Mouse (Mus musculus) MEL (cell line): Measurements from ENCODE around the gene Eml1. TPM values are rescaled to one million over a fixed set of nuclear protein-coding genes. Genes with fewer than 3 reads are reported as not detected.

Experiments used
- DNase-seq: peaks from one replicate; pipeline ENCODE4 v3.0.0; 2011; ENCODE audit warnings: low read depth, low spot score
- H3K27ac ChIP-seq: 2 replicates; pipeline ENCODE4 v1.5.1; 2012; ENCODE audit warnings: low read depth, mild to moderate bottlenecking, control low read depth, low read length, moderate library complexity; ENCODE audit not compliant: control insufficient read depth
- H3K27me3 ChIP-seq, 2 experiments: fragments of 150-350 bp in 1 of 2; sonication (generic) in 1 of 2; 2 replicates each; pipeline ENCODE4 v1.6.1; 2012; ENCODE audit warnings: low read length in 2 of 2, mild to moderate bottlenecking in 2 of 2, improper control_type of control experiment in 1 of 2, moderate library complexity in 1 of 2; ENCODE audit not compliant: insufficient read depth in 2 of 2, control insufficient read depth in 1 of 2
- H3K36me3 ChIP-seq, 2 experiments: 2 replicates each; pipeline ENCODE4 v1.6.1; 2012 to 2014; ENCODE audit warnings: low read length in 2 of 2, improper control_type of control experiment in 1 of 2, inconsistent platforms in 1 of 2, mild to moderate bottlenecking in 1 of 2; ENCODE audit not compliant: insufficient read depth in 2 of 2, control insufficient read depth in 1 of 2
- H3K4me1 ChIP-seq, 2 experiments: fragments of 150-350 bp in 1 of 2; sonication (generic) in 1 of 2; 2 replicates each; pipeline ENCODE4 v1.6.1; 2012; ENCODE audit warnings: low read length in 2 of 2, improper control_type of control experiment in 1 of 2, mild to moderate bottlenecking in 1 of 2; ENCODE audit not compliant: insufficient read depth in 2 of 2, control insufficient read depth in 1 of 2
- H3K4me3 ChIP-seq, 2 experiments: fragments of 150-350 bp in 1 of 2; sonication (generic) in 1 of 2; 2 replicates each; pipeline ENCODE4 v1.5.1; 2012; ENCODE audit warnings: low read depth in 2 of 2, low read length in 2 of 2, mild to moderate bottlenecking in 2 of 2, moderate library complexity in 2 of 2, control low read depth in 1 of 2, improper control_type of control experiment in 1 of 2; ENCODE audit not compliant: control insufficient read depth in 1 of 2, insufficient read depth in 1 of 2
- H3K79me2 ChIP-seq: 2 replicates; pipeline ENCODE4 v1.6.1; 2012; ENCODE audit warnings: mild to moderate bottlenecking, low read length, moderate library complexity; ENCODE audit not compliant: control insufficient read depth, poor library complexity, insufficient read depth
- H3K9ac ChIP-seq: 2 replicates; pipeline ENCODE4 v1.6.1; 2012; ENCODE audit warnings: low read depth, mild to moderate bottlenecking, control low read depth, low read length, moderate library complexity; ENCODE audit not compliant: control insufficient read depth, poor library complexity, severe bottlenecking
- H3K9me3 ChIP-seq: fragments of 150-350 bp; sonication (generic); replicated peaks from 2 replicates; pipeline ENCODE4 v1.6.1; 2012; ENCODE audit warnings: mild to moderate bottlenecking, low read length, improper control_type of control experiment, moderate library complexity; ENCODE audit not compliant: insufficient read depth
- BHLHE40 ChIP-seq: IDR thresholded peaks from 2 replicates; pipeline ENCODE4 v1.6.1; 2012; ENCODE audit warnings: low read depth, mild to moderate bottlenecking, inconsistent platforms, low read length, improper control_type of control experiment, borderline replicate concordance
- CHD1 ChIP-seq: IDR thresholded peaks from 2 replicates; pipeline ENCODE4 v1.6.1; 2012; ENCODE audit warnings: low read depth, mild to moderate bottlenecking, inconsistent platforms, low read length, improper control_type of control experiment
- CTCF ChIP-seq, 3 experiments: IDR thresholded peaks in 2 of 3; conservative IDR thresholded peaks in 1 of 3; 2 replicates each; pipeline ENCODE4 v1.5.1; 2011 to 2012; ENCODE audit warnings: low read length in 3 of 3, low read depth in 2 of 3, mild to moderate bottlenecking in 2 of 3, improper control_type of control experiment in 1 of 3, inconsistent platforms in 1 of 3, mixed read lengths in 1 of 3, moderate library complexity in 1 of 3; ENCODE audit not compliant: control insufficient read depth in 1 of 3, insufficient read depth in 1 of 3, poor library complexity in 1 of 3, severe bottlenecking in 1 of 3
- ELF1 ChIP-seq: IDR thresholded peaks from 2 replicates; pipeline ENCODE4 v1.6.1; 2014; ENCODE audit warnings: low read depth, mild to moderate bottlenecking, inconsistent platforms, low read length, improper control_type of control experiment, moderate library complexity
- ETS1 ChIP-seq: IDR thresholded peaks from 2 replicates; pipeline ENCODE4 v1.6.1; 2012; ENCODE audit warnings: low read depth, mild to moderate bottlenecking, inconsistent platforms, low read length, improper control_type of control experiment, moderate library complexity
- GABPA ChIP-seq: IDR thresholded peaks from 2 replicates; pipeline ENCODE4 v1.6.1; 2012; ENCODE audit warnings: low read depth, mild to moderate bottlenecking, inconsistent platforms, low read length, improper control_type of control experiment, moderate library complexity
- HCFC1 ChIP-seq: IDR thresholded peaks from 2 replicates; pipeline ENCODE4 v1.6.1; 2012; ENCODE audit warnings: low read depth, mild to moderate bottlenecking, inconsistent platforms, low read length, improper control_type of control experiment, moderate library complexity
- MAFK ChIP-seq: IDR thresholded peaks from 2 replicates; pipeline ENCODE4 v1.6.1; 2011; ENCODE audit warnings: low read depth, mild to moderate bottlenecking, low read length, improper control_type of control experiment, borderline replicate concordance
- MAZ ChIP-seq: IDR thresholded peaks from 2 replicates; pipeline ENCODE4 v1.6.1; 2012; ENCODE audit warnings: low read depth, mild to moderate bottlenecking, inconsistent platforms, low read length, improper control_type of control experiment
- MYB ChIP-seq: IDR thresholded peaks from 2 replicates; pipeline ENCODE4 v1.6.1; 2011; ENCODE audit warnings: mild to moderate bottlenecking, low read depth, low read length, improper control_type of control experiment
- NRF1 ChIP-seq: IDR thresholded peaks from 2 replicates; pipeline ENCODE4 v1.6.1; 2014; ENCODE audit warnings: low read depth, mild to moderate bottlenecking, inconsistent platforms, low read length, improper control_type of control experiment, moderate library complexity; ENCODE audit not compliant: poor library complexity, insufficient read depth, severe bottlenecking
- POLR2A ChIP-seq, 2 experiments: IDR thresholded peaks; 2 replicates each; pipeline ENCODE4 v1.6.1; 2011 to 2012; ENCODE audit warnings: low read length in 2 of 2, mild to moderate bottlenecking in 2 of 2, control low read depth in 1 of 2, improper control_type of control experiment in 1 of 2, low read depth in 1 of 2, moderate library complexity in 1 of 2; ENCODE audit not compliant: control insufficient read depth in 1 of 2, insufficient read depth in 1 of 2, poor library complexity in 1 of 2
- RAD21 ChIP-seq: IDR thresholded peaks from 2 replicates; pipeline ENCODE4 v1.6.1; 2011; ENCODE audit warnings: mild to moderate bottlenecking, low read depth, low read length, improper control_type of control experiment
- RCOR1 ChIP-seq: IDR thresholded peaks from 2 replicates; pipeline ENCODE4 v1.6.1; 2012; ENCODE audit warnings: low read depth, mild to moderate bottlenecking, inconsistent platforms, low read length, improper control_type of control experiment
- SIN3A ChIP-seq: IDR thresholded peaks from 2 replicates; pipeline ENCODE4 v1.6.1; 2012; ENCODE audit warnings: low read length, improper control_type of control experiment, inconsistent platforms
- TBP ChIP-seq: IDR thresholded peaks from 2 replicates; pipeline ENCODE4 v1.8.0; 2011; ENCODE audit warnings: low read depth, low read length, improper control_type of control experiment
- TCF12 ChIP-seq: IDR thresholded peaks from 2 replicates; pipeline ENCODE4 v1.6.1; 2014; ENCODE audit warnings: low read depth, mild to moderate bottlenecking, inconsistent platforms, low read length, improper control_type of control experiment, moderate library complexity
- ZKSCAN1 ChIP-seq: IDR thresholded peaks from 2 replicates; pipeline ENCODE4 v1.6.1; 2012; ENCODE audit warnings: low read depth, mild to moderate bottlenecking, inconsistent platforms, low read length, improper control_type of control experiment, moderate library complexity
- ZMIZ1 ChIP-seq: IDR thresholded peaks from 2 replicates; pipeline ENCODE4 v1.6.1; 2012; ENCODE audit warnings: low read depth, mild to moderate bottlenecking, inconsistent platforms, low read length, improper control_type of control experiment, moderate library complexity
- ZNF384 ChIP-seq: IDR thresholded peaks from 2 replicates; pipeline ENCODE4 v1.6.1; 2012; ENCODE audit warnings: low read depth, mild to moderate bottlenecking, inconsistent platforms, low read length, improper control_type of control experiment
- polyA plus RNA-seq, 2 experiments: library from polyadenylated mRNA; stranded (reverse) in 1 of 2; unstranded in 1 of 2; fragments of >175 nt in 1 of 2; fragments of >200 nt in 1 of 2; gene quantifications; 2 replicates each; pipeline versions ENCODE4 v1.2.1 to v1.2.4; 2012; ENCODE audit warnings: low replicate concordance in 2 of 2, low read depth in 1 of 2; ENCODE audit not compliant: insufficient read length in 2 of 2, insufficient read depth in 1 of 2, missing spikeins in 1 of 2
- total RNA-seq: library from RNA; depleted of rRNA; stranded (reverse); fragments of 300-350 nt; gene quantifications from 2 replicates; pipeline ENCODE4 v1.2.3, GENCODE M21; 2012; rRNA removed

Eml1 gene
- total RNA-seq = not detected in 2 replicates
- polyA plus RNA-seq = not detected

GRCm38 (mm10) chr12:108370596-108371428, at the start of gene Eml1:
Gene Eml1, plus strand, starts transcription at chr12:108370957.
- no peak for DNase-seq
- Histone ChIP-seq H3K79me2 (no peaks in the 10 kb centered on the region), H3K27me3 (no peaks in the 10 kb centered on the region), H3K9me3 (no peaks in the 10 kb centered on the region), H3K9ac (no peak within 1 kb of the TSS), H3K27ac (no peak within 1 kb of the TSS), H3K4me1 (no peaks in the 10 kb centered on the region), H3K36me3 (no peaks in the 10 kb centered on the region), H3K4me3 (no peak within 1 kb of the TSS)
- TF ChIP-seq ZKSCAN1 (no peak), TBP (no peak), ELF1 (no peak), POLR2A (IDR thresholded peaks at IDR 0.05; ENCODE audit: control insufficient read depth in 1 of 2, insufficient read depth in 1 of 2, low read depth in 1 of 2, low read length in 2 of 2, poor library complexity in 1 of 2) (no peak)

DNA sequence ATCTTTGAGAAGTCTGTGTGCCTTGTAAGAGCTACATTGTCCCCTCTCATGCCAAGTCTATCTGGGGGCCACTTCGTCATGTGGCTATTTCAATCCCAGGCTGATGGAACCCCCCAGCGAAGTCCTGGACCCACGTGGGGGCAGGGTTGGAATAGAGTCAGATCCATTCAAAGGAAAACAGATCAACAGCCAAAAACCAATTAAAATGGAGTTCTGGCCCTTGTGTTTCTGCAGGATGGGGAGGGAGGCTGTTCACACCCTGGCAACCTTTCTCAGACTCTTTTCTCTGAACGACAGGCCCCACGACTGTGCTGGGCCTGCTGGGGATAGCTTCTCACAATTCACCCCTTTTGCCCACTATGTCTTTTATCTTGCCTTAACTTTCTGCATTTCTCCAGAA, 44.4 kb upstream of the Eml1 start:
- H3K27me3 ChIP-seq = no peaks in the 10 kb centered on the region
- no peaks in the 10 kb centered on the region for H3K79me2 ChIP-seq
- H3K4me3 ChIP-seq = no peak overlapping the region
- H3K4me1 ChIP-seq = no peaks in the 10 kb centered on the region
- no peak for DNase-seq
- H3K9ac ChIP-seq = no peak overlapping the region
- no peaks in the 10 kb centered on the region for H3K9me3 ChIP-seq
- no peak for TF ChIP-seq HCFC1
- no peak for TF ChIP-seq GABPA
- no peak for TF ChIP-seq SIN3A
- TF ChIP-seq TBP = no peak
- no peaks in the 10 kb centered on the region for H3K36me3 ChIP-seq
- no peak overlapping the region for H3K27ac ChIP-seq

GRCm38 (mm10) chr12:108327889-108328491, 42.8 kb upstream of the Eml1 start:
- no peaks in the 10 kb centered on the region for H3K36me3 ChIP-seq
- no peak overlapping the region for H3K27ac ChIP-seq
- H3K9me3 ChIP-seq = no peaks in the 10 kb centered on the region
- no peak for DNase-seq
- no peak overlapping the region for H3K9ac ChIP-seq
- no peaks in the 10 kb centered on the region for H3K79me2 ChIP-seq
- TF ChIP-seq ELF1 = no peak
- TF ChIP-seq CTCF (IDR thresholded peaks at IDR 0.05 in 2 of 3, conservative IDR thresholded peaks at IDR 0.05 in 1 of 3; ENCODE audit: control insufficient read depth in 1 of 3, insufficient read depth in 1 of 3, low read depth in 2 of 3, low read length in 3 of 3, poor library complexity in 1 of 3, severe bottlenecking in 1 of 3) = no peak
- no peak for TF ChIP-seq NRF1
- no peak for TF ChIP-seq MAZ
- no peak for TF ChIP-seq RCOR1
- TF ChIP-seq ZNF384 = no peak
- TF ChIP-seq ZMIZ1 = no peak
- no peak for TF ChIP-seq MAFK
- TF ChIP-seq BHLHE40 = no peak
- TF ChIP-seq RAD21 = no peak
- no peak for TF ChIP-seq TCF12
- TF ChIP-seq SIN3A = no peak
- no peak for TF ChIP-seq ETS1
- no peak for TF ChIP-seq CHD1
- no peak for TF ChIP-seq POLR2A (IDR thresholded peaks at IDR 0.05; ENCODE audit: control insufficient read depth in 1 of 2, insufficient read depth in 1 of 2, low read depth in 1 of 2, low read length in 2 of 2, poor library complexity in 1 of 2)
- no peak for TF ChIP-seq MYB
- no peak for TF ChIP-seq ZKSCAN1
- TF ChIP-seq, all 39 proteins: peak for 0
- Histone ChIP-seq H3K4me3 (no peak overlapping the region), H3K27me3 (no peaks in the 10 kb centered on the region), H3K4me1 (no peaks in the 10 kb centered on the region)
